Mouse (Mus musculus): ENCODE measurements at regions not wholly inside any gene's neighbourhood (a gene's known extent, or its start where the extent isn't known, plus 50 kb on each side); places are given as distances from the start of the nearest gene placed in this dataset.

DNA sequence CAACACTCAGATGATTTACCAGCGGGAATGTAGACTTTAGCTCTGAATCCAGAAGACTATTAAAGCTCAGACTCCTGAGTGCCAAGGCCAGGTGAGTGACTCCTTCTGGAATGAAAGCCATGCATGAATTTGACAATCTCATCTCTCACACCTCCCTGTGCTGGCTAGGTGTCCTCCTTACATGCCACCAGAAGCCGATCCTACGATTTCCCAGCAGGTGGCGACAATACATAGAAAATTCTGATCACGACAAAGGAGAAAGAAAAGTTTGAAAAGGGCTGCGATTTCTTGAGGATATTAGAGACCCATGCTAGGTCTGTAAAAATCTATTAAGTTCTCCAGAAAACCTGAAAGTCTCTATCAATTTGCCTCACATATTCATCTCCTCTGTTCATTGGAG, 198.7 kb upstream of the Rasgrp1 start:
- in situ Hi-C loops (cut with MboI, MseI) = loop anchor here (5.0 kb wide), 2 partner anchors 86 to 571 kb away; partner anchors contain the start of gene Thbs1

- in situ Hi-C loops (cut with MboI, MseI) = loop anchor here (5.0 kb wide), 2 partner anchors 85 to 570 kb away; partner anchors contain the start of gene Thbs1
These were observed 199.5 kb upstream of the Rasgrp1 start for GRCm38 (mm10) chr2:117542298-117542697.

DNA sequence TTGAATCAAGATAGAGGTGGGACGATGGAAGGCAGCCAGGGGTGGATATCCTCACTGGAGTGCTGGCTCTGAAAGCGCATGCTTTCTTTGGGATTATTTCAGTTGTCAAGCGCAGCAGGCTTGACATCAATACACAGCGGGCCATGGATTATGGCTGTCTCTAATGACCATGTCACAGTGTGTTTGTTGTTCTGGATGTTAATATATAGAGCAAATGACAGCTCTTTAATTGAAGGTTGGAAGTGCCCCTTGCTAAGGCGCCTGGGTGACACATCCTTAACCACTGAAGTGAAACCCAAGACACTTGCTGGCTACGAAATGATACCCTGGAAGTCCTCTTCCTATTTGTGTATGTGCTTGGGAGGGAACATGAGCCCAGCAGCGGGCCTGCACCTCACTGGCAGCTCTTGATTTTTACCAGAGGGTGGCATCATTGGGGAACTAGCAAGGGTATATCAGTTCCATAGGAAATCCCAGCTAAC, 200.5 kb upstream of the Rasgrp1 start:
- in situ Hi-C loops (cut with MboI, MseI) = loop anchor here (5.0 kb wide), 2 partner anchors 84 to 569 kb away; partner anchors contain the start of gene Thbs1

DNA sequence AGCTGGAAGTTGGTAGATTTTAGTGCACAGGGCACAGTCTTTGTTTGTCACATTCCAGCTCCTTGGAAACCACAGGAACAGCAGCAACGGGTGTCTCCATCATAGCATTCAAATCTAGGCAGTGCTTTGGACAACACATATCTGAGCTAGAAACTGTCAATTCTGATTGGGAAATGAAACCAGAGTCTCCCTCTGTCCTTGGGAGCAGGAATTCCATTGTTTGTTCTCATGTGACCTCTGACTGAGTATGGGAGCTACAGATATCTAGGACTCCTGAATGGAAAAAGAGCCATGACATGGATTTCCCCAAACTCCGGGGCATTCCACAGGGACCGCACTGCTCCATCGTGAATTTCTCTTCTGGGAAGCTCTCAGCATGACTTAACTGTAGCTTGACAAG, 205.5 kb upstream of the Rasgrp1 start:
- in situ Hi-C loops (cut with MboI, MseI) = no loop called here

DNA sequence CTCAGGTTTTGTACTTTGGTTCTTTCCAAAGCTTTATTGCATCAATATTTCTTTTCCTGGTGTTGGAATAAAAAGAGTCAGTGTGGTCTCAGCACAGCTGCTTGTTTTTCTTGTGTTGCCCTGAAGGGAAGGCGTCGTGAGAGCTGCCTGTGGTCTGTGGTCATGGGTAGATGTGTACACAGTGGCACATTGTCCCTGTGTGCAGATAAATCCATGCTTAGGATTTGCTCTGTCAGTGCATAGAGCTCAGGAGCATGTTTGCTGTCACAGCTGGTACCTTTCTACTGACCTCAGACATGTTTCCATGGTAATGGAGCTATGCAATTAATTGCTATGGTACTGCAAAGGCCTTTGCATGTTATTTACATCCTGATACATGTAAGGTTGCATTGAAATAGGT, 213.5 kb upstream of the Rasgrp1 start:
- in situ Hi-C loops (cut with MboI, MseI) = no loop called here

DNA sequence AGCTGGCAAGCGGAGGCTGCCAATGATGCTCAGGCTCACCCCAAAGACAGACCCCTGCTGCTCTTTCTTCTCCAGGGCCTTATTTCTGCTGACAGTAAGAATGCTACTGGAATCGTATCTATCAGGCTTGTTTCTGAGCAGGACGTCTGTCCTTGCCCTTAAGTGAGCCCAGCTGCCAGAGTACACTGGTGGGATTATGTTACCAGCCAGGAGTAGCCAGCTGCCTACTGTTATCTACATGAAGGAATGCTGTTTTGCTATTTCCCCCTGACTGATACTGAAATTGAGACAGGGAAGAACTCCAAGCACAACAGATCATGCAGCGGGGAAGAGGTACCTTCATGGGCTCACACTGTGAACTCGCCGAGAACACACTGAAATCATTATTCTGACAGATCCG, 228.2 kb upstream of the Rasgrp1 start:
- in situ Hi-C loops (cut with MboI, MseI) = no loop called here

GRCm38 (mm10) chr2:117587381-117587780, 244.6 kb upstream of the Rasgrp1 start:
- in situ Hi-C loops (cut with MboI, MseI) = loop anchor here (5.0 kb wide), 1 partner anchor 90 kb away; no protein-coding TSS in a partner anchor

GRCm38 (mm10) chr2:117595028-117595427, 252.2 kb upstream of the Rasgrp1 start:
- in situ Hi-C loops (cut with MboI, MseI) = no loop called here

DNA sequence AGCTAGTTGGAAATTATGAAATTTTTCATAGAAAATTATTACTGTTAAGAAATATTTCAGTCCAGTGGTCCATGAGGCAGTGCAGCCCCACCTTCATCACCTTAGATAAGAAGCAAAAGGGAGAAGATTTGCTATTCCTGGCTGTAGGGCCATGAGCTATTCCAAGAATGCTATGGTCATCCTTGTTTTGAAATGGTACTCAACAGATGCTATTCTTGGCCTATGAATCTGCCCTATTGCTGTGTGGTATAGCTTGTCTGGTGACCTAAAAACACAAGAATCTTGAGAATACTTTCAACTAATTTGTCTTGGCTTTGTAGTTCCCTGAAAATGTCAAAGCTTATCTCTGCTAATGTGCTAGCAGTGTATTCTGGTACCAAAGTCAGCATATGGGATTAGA, 254.8 kb upstream of the Rasgrp1 start:
- in situ Hi-C loops (cut with MboI, MseI) = no loop called here

- in situ Hi-C loops (cut with MboI, MseI) = no loop called here
These were observed 272.0 kb upstream of the Rasgrp1 start for GRCm38 (mm10) chr2:117614772-117615171.

GRCm38 (mm10) chr2:117618063-117618462, 275.3 kb upstream of the Rasgrp1 start:
- in situ Hi-C loops (cut with MboI, MseI) = no loop called here

DNA sequence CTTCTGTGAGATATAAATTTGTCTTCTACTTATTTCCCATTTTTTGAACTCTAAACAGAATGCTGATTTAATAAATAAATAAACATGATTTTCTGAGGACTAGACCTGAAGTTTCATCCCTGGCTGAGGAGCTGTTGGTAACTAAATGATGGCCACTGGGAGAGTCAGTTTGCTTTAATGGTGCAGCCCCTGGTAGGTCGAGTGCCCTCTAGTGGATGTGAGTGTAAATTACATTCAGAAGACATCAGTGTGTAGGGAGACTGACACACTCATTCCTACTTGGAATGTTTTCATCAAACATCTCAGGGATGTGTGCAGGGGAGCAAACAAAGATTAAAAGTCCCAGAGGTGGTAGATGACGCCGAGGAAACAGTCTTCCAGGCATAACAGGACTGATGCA, 281.2 kb upstream of the Rasgrp1 start:
- in situ Hi-C loops (cut with MboI, MseI) = no loop called here

DNA sequence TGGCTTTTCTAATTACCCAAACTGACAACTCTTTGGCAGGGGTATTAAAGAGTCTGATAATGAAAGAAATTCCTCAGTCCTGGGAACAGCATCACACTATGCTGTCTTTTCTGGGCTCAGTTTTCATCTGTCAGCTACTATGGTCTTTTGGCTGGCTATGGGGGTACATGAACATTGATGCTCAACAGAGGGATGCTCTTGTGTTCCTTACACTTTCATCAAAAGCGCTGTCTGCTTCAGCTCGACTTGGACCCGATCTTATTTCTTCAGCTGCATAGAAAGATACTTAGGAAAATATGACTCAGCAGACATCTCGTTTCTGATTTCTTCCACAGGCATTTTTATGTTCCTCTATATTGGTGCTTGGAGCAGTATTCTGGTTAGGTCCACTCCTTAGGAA, 292.1 kb upstream of the Rasgrp1 start:
- in situ Hi-C loops (cut with MboI, MseI) = no loop called here

DNA sequence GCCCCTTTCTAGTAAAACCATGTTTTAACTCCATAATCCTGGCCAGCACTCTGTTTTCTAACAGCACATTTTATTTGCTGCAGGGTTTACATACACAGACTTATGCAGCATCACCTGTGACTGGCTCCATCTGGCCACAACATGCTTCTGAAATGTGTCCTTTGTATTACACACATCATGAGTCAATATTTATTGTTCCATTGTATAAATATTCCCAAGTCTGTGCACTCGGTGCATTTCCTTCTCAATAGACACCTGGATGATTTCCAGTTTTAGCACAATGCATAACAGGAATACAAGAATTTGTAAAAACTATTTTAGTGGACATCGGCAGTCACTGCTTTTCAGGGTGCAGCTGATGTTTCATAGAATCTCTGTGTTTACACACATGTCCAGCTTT, 294.6 kb upstream of the Rasgrp1 start:
- in situ Hi-C loops (cut with MboI, MseI) = no loop called here

GRCm38 (mm10) chr2:117652101-117652500, 309.3 kb upstream of the Rasgrp1 start:
- in situ Hi-C loops (cut with MboI, MseI) = no loop called here

- in situ Hi-C loops (cut with MboI, MseI) = no loop called here
These were observed 309.8 kb upstream of the Rasgrp1 start for GRCm38 (mm10) chr2:117652647-117653046.

- in situ Hi-C loops (cut with MboI, MseI) = no loop called here
These were observed 313.9 kb upstream of the Rasgrp1 start for GRCm38 (mm10) chr2:117656546-117657175.

DNA sequence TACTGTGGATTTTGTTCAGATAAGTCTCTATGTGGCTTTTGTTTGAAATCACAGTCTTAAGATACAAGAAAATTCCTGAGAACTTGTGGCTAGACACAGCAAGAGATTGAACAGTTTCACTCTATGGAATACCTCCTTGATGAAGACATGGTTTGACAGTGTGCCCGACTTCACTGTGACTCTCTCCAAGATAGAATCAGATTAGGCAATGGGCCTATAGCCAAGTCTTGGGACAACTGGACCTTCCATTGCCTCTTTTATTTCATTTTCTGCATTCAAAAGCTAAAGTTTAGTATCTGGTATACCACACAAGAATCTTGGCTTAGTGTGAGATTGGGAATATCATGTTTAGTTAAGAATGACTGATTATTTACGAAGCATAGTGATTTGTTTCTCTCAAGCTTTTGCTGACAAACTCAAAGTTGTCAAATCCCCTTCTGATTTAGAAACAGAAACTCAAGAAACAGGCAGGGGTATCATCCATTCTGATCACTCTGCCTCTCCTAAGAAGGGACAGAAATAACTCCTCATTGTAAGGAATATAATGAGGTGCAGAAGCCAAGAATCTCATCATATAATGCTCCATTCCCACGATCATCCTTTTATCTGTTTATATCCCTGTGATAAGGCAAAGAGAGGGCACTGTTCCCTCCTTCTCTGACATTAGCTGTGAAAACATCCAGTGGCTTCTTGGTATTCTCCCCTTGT, 317.6 kb upstream of the Rasgrp1 start:
- in situ Hi-C loops (cut with MboI, MseI) = no loop called here

DNA sequence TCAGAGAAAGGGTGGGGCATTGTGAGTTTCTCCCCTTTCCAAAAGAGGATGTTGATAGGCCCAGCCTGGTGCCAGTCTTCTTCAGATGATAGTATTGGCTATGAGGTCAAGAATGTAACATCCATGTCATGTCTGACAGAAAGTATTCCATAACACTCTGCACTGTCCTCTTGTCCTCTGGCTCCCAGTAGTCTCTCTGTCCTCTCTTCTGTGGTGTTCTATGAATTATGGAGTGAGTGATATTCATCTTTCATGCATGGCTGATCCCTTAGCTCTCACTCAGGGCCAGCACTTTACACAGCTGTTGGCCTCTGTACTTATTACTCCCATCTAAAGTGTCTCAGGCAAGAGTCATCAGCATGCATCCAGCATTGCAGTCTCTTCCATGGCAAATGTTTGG, 319.9 kb upstream of the Rasgrp1 start:
- in situ Hi-C loops (cut with MboI, MseI) = no loop called here

GRCm38 (mm10) chr2:117666528-117666927, 323.7 kb upstream of the Rasgrp1 start:
- in situ Hi-C loops (cut with MboI, MseI) = no loop called here

GRCm38 (mm10) chr2:117668137-117668536, 325.3 kb upstream of the Rasgrp1 start:
- in situ Hi-C loops (cut with MboI, MseI) = no loop called here

DNA sequence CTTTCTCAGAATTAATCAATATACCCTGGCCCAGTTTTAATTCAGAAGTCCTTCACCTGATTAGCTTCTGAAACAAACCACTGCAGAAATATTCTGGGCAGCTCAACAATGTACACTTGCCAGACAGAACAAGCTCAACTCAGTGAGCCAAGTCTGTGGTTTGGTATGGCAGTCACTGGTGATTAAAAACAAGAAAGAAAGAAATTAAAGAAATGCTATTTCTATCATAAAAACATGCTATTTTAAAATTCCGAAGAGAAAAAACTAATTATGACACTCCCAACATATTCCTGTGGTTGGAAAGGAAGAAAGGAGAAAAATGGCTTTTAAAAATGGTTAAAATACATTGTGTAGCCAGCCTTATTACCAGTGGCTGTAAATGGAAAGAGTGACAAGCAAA, 332.1 kb upstream of the Rasgrp1 start:
- in situ Hi-C loops (cut with MboI, MseI) = loop anchor here (5.0 kb wide), 1 partner anchor 88 kb away; no protein-coding TSS in a partner anchor

GRCm38 (mm10) chr2:117678650-117679049, 335.8 kb upstream of the Rasgrp1 start:
- in situ Hi-C loops (cut with MboI, MseI) = loop anchor here (5.0 kb wide), 1 partner anchor 91 kb away; no protein-coding TSS in a partner anchor
